Mouse (Mus musculus) lung, adult 2 months (tissue): ENCODE measurements around the gene Tmeff1.

Experiments used
- CTCF ChIP-seq: fragments of 200-500 bp; IDR thresholded peaks from 2 replicates; pipeline ENCODE4 v1.5.1; 2011; ENCODE audit warnings: mild to moderate bottlenecking, low read length, control low read depth; ENCODE audit not compliant: insufficient read depth
- POLR2A ChIP-seq: fragments of 200-500 bp; IDR thresholded peaks from 2 replicates; pipeline ENCODE4 v1.6.1; 2011; ENCODE audit warnings: low read depth, mild to moderate bottlenecking, control low read depth, low read length, borderline replicate concordance; ENCODE audit errors: extremely low read depth

DNA sequence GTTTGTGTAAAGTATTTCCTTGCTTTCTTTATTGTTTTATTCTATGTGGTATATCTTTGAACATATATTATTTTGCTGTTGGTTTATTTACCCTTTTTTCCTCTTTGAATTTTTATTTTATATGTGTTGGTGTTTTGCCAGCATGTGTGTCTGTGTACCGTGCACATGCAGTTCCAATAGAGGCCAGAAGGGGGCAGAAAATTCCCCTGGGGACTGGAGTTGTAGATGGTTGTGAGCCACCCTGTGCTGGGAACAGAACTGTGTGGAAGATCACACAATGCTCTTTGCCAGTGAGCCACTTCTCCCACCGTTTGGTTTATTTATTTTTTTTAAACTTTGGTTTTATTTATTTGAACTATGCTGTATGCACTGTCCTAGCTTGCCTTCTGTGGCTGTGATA is 49.1 kb downstream of the Tmeff1 start:
- TF ChIP-seq CTCF (peak; percentile 48), POLR2A (no peak)
